Mouse (Mus musculus) forebrain, embryonic 12.5 days (tissue): Measurements from ENCODE around the gene Glt8d2. TPM values are rescaled to one million over a fixed set of nuclear protein-coding genes. Genes with fewer than 3 reads are reported as not detected.

Experiments
- ATAC-seq: fragments of 200-750 bp; cut with Nextera tagmentation; 2 replicates; pipeline ENCODE4 v1.8.0; 2017; ENCODE audit warnings: moderate TSS enrichment; ENCODE audit not compliant: low FRiP score
- H3K27ac ChIP-seq: fragments of 300-500 bp; sonication (generic); 2 replicates; pipeline ENCODE4 v1.5.1; 2016; ENCODE audit warnings: mild to moderate bottlenecking
- H3K27me3 ChIP-seq: fragments of 300-500 bp; sonication (generic); 2 replicates; pipeline ENCODE4 v1.6.1; 2016; ENCODE audit warnings: mild to moderate bottlenecking
- H3K36me3 ChIP-seq: fragments of 300-500 bp; sonication (generic); replicated peaks from 2 replicates; pipeline ENCODE4 v1.6.1; 2016; ENCODE audit warnings: mild to moderate bottlenecking
- H3K4me1 ChIP-seq: fragments of 300-500 bp; sonication (generic); 2 replicates; pipeline ENCODE4 v1.6.1; 2016
- H3K4me2 ChIP-seq: fragments of 300-500 bp; sonication (generic); 2 replicates; pipeline ENCODE4 v1.6.1; 2016; ENCODE audit warnings: mild to moderate bottlenecking, moderate library complexity
- H3K4me3 ChIP-seq: fragments of 300-500 bp; sonication (generic); replicated peaks from 2 replicates; pipeline ENCODE4 v1.5.1; 2016; ENCODE audit warnings: mild to moderate bottlenecking
- H3K9ac ChIP-seq: fragments of 300-500 bp; sonication (generic); 2 replicates; pipeline ENCODE4 v1.6.1; 2016; ENCODE audit warnings: mild to moderate bottlenecking
- H3K9me3 ChIP-seq: fragments of 300-500 bp; sonication (generic); 2 replicates; pipeline ENCODE4 v1.6.1; 2016
- WGBS: fragments of 180-500 bp; shearing (Covaris S2); methylation state at CpG from one replicate; pipeline ENCODE4 v1.1.7; 2016; 5-methylcytosine and 5-hydroxymethylcytosine counted together
- polyA plus RNA-seq: library from polyadenylated mRNA; unstranded; fragments of >200 nt; fragmentation: Nextera tagmentation; extraction: Ambion mirVana; gene quantifications from 2 replicates; pipeline ENCODE4 v1.2.1, GENCODE M21; 2016

Gene Glt8d2
- polyA plus RNA-seq, 1 experiment from 2014 or later: 2.9 TPM

GRCm38 (mm10) chr10:82666436-82667234, 23.8 kb downstream of the Glt8d2 start:
- WGBS: 21% methylated on average over 22 of the region's 22 CpGs
- H3K4me2 ChIP-seq: peak overlapping the region; percentile 34; the same call in 1 of the 2 replicates
- 0 out of 2 replicates have a peak overlapping the region, but pooled peaks have one; percentile 12 for H3K9ac ChIP-seq
- peaks cover 6% of the 10 kb centered on the region; the same call in 1 of the 2 replicates for H3K4me1 ChIP-seq
- H3K36me3 ChIP-seq: no peaks in the 10 kb centered on the region
- H3K27ac ChIP-seq: no peak overlapping the region
- H3K27me3 ChIP-seq: no peaks in the 10 kb centered on the region
- no peaks in the 10 kb centered on the region for H3K9me3 ChIP-seq
- peak overlapping the region; percentile 7; the same call in 1 of the 2 replicates for H3K4me3 ChIP-seq
- ATAC-seq: peak; percentile 89

DNA sequence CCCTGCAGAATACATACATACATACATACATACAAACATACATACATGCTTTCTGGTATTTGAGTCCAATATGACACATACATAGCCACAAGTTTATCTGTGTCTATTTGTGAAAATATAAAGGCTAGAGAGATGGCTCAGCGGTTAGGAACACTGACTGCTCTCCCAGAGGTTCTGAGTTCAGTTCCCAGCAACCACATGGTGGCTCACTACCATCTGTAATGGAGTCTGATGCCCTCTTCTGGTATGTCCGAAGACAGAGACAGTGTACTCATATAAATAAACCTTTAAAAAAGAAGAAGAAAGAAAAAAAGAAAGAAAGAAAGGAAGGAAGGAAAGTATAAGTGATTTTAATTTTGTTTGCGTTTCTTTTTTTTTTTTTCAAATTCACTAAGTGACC, 24.5 kb downstream of the Glt8d2 start:
- 56% methylated on average over 3 of the region's 3 CpGs for WGBS
- ATAC-seq: no peak

DNA sequence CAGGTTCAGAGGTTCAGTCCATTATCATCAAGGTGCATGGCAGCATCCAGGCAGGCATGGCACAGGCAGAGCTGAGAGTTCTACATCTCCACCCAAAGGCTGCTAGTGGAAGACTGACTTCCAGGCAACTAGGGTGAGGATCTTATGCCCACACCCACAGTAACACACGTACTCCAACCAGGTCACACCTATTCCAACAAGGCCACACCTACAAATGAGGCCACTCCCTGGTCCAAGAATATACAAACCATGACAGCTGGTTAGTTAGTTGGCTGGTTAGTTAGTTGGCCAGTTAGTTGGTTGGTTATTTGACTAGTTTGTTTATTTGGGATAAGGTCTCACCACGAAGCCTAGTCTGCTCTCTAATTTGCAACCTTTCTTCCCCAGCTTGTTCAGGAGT, 27.2 kb downstream of the Glt8d2 start:
- no peaks in the 10 kb centered on the region for H3K9me3 ChIP-seq
- H3K4me1 ChIP-seq: peaks cover 6% of the 10 kb centered on the region; the same call in 1 of the 2 replicates

More for the DNA sequence above, 24.5 kb downstream of the Glt8d2 start:
- Histone ChIP-seq H3K27ac (no peak overlapping the region), H3K4me2 (no peak overlapping the region), H3K9me3 (no peaks in the 10 kb centered on the region), H3K27me3 (no peaks in the 10 kb centered on the region), H3K36me3 (no peaks in the 10 kb centered on the region), H3K4me1 (peaks cover 6% of the 10 kb centered on the region; the same call in 1 of the 2 replicates), H3K4me3 (no peak overlapping the region), H3K9ac (no peak overlapping the region)

GRCm38 (mm10) chr10:82662267-82662990, 28.0 kb downstream of the Glt8d2 start:
- Histone ChIP-seq H3K9me3 (no peaks in the 10 kb centered on the region), H3K36me3 (no peaks in the 10 kb centered on the region), H3K27me3 (no peaks in the 10 kb centered on the region), H3K9ac (no peak overlapping the region), H3K27ac (no peak overlapping the region), H3K4me1 (peaks cover 6% of the 10 kb centered on the region; the same call in 1 of the 2 replicates), H3K4me3 (no peak overlapping the region), H3K4me2 (no peak overlapping the region)
- no peak for ATAC-seq
- WGBS: 87% methylated on average over 14 of the region's 14 CpGs

More for the DNA sequence above, 27.2 kb downstream of the Glt8d2 start:
- H3K4me2 ChIP-seq: no peak overlapping the region
- no peaks in the 10 kb centered on the region for H3K27me3 ChIP-seq
- no peak overlapping the region for H3K9ac ChIP-seq
- no peak overlapping the region for H3K27ac ChIP-seq
- ATAC-seq: no peak
- H3K4me3 ChIP-seq: no peak overlapping the region
- no peaks in the 10 kb centered on the region for H3K36me3 ChIP-seq
- WGBS: 88% methylated on average over 2 of the region's 2 CpGs

DNA sequence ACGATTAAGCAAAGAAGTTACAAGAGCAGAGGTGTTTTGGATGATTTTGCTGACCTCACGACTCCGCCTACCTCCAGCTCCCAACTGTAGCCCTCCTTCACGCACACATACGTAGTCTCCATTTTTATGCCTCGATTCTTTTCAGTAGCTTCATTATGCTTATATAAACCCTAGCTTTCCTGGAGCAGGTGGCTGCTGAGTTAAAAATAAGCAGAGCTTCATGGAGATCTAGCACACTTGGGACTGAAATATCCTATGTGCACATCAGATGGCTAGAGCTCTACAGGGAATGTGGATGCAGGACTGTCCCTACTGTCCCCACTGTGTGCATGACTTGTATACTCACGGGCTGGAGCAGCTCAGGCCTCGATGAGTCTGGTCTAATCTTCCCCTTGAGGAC, 28.6 kb downstream of the Glt8d2 start:
- no peak overlapping the region for H3K27ac ChIP-seq
- H3K4me2 ChIP-seq: no peak overlapping the region
- no peaks in the 10 kb centered on the region for H3K36me3 ChIP-seq
- ATAC-seq: no peak
- H3K9ac ChIP-seq: no peak overlapping the region
- H3K9me3 ChIP-seq: no peaks in the 10 kb centered on the region
- no peak overlapping the region for H3K4me3 ChIP-seq
- 89% methylated on average over 8 of the region's 8 CpGs for WGBS
- peaks cover 6% of the 10 kb centered on the region; the same call in 1 of the 2 replicates for H3K4me1 ChIP-seq
- no peaks in the 10 kb centered on the region for H3K27me3 ChIP-seq

DNA sequence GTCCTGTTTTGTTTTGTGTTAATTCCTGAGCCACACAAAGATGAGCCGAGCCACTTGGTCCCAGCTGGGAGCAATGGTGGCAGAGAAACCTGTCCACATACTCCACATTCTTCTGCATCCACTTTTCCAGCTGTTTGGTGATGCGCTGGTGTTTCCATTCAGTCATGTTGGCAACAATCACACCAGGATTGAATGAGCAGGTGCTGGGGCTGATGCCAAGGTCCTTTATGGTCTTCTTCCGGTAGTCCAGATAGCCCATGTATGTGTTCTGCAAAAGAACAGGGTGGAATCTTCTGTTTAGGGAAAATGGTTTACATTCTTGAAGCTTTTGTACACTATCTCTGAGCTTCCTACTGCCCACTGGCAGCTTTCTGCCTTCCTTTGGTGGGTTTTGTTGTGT, 35.9 kb downstream of the Glt8d2 start:
- Histone ChIP-seq H3K9ac (no peak overlapping the region), H3K9me3 (no peaks in the 10 kb centered on the region), H3K27ac (no peak overlapping the region), H3K36me3 (peaks cover 22% of the 10 kb centered on the region), H3K4me2 (no peak overlapping the region), H3K4me3 (no peak overlapping the region), H3K27me3 (no peaks in the 10 kb centered on the region), H3K4me1 (no peaks in the 10 kb centered on the region)
- ATAC-seq: no peak
- WGBS: 79% methylated on average over 3 of the region's 3 CpGs

DNA sequence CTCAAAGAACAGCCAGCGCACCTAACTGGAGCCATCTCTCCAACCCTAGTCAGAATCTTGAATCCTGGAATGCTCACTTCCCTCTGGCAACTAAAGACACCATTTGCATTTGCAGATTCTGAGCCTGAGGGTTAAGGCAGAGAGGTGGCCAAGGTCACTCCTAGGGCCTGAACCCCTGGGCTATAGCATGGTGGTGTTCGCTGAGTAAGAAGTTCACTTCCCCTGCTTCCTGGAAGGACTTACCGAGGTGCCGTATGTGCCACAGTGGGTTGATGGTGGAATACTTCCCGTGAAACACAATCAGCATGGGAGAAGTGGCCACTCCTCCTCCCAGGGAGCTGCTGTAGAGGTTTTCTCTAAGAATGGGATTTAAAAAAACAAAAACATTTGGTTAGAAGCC, 37.8 kb downstream of the Glt8d2 start:
- Histone ChIP-seq H3K36me3 (peaks cover 29% of the 10 kb centered on the region), H3K4me2 (no peak overlapping the region), H3K4me3 (no peak overlapping the region), H3K27ac (no peak overlapping the region), H3K9ac (no peak overlapping the region), H3K27me3 (no peaks in the 10 kb centered on the region), H3K4me1 (no peaks in the 10 kb centered on the region), H3K9me3 (no peaks in the 10 kb centered on the region)
- ATAC-seq: no peak
- whole genome bisulfite sequencing: 78% methylated on average over 5 of the region's 5 CpGs

- no peak overlapping the region for H3K4me2 ChIP-seq
- H3K4me1 ChIP-seq: no peaks in the 10 kb centered on the region
- H3K9ac ChIP-seq: no peak overlapping the region
- H3K27me3 ChIP-seq: no peaks in the 10 kb centered on the region
- no peak overlapping the region for H3K4me3 ChIP-seq
- no peak overlapping the region for H3K27ac ChIP-seq
- H3K36me3 ChIP-seq: peaks cover 42% of the 10 kb centered on the region
- WGBS: 93% methylated on average over 5 of the region's 5 CpGs
- no peak for ATAC-seq
- no peaks in the 10 kb centered on the region for H3K9me3 ChIP-seq
Observed at GRCm38 (mm10) chr10:82651221-82651620, 39.2 kb downstream of the Glt8d2 start.

DNA sequence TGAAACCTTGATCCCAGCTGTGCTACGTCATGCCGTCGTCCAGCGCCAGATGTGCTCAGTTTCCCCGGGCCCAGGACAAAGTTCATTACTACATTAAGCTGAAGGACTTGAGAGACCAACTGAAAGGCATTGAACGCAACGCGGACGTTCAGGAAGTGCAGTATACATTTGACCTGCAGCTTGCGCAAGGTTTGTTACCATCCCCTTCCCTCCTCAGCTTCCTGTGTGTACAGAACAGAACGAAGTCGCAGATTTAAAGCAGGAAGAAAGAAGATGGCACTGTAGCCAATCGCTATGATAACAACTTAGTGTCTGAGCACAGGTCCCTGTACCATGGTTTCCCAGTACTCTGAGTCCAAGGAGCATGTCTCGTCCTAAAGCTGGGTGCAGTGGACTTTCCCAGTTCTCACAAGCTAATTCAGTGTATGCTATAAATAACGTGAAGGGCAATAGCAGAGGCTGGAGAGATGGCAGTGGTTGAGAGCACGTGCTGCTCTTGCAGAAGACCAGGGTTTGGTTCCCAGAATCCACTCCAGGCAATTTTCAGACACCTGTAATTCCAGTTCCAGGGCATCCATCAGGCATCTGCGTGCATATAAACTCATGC, 43.1 kb downstream of the Glt8d2 start:
- Histone ChIP-seq H3K4me1 (no peaks in the 10 kb centered on the region), H3K9me3 (no peaks in the 10 kb centered on the region), H3K9ac (no peak overlapping the region), H3K4me3 (no peak overlapping the region), H3K27ac (no peak overlapping the region), H3K4me2 (no peak overlapping the region), H3K27me3 (no peaks in the 10 kb centered on the region), H3K36me3 (peaks cover 80% of the 10 kb centered on the region)
- no peak for ATAC-seq
- WGBS: 95% methylated on average over 17 of the region's 17 CpGs

GRCm38 (mm10) chr10:82646083-82646482, 44.4 kb downstream of the Glt8d2 start:
- Histone ChIP-seq H3K4me1 (no peaks in the 10 kb centered on the region), H3K27ac (no peak overlapping the region), H3K36me3 (peaks cover 78% of the 10 kb centered on the region), H3K27me3 (no peaks in the 10 kb centered on the region), H3K4me2 (no peak overlapping the region), H3K4me3 (no peak overlapping the region), H3K9me3 (no peaks in the 10 kb centered on the region), H3K9ac (no peak overlapping the region)
- WGBS: 92% methylated on average over 8 of the region's 8 CpGs
- ATAC-seq: no peak

DNA sequence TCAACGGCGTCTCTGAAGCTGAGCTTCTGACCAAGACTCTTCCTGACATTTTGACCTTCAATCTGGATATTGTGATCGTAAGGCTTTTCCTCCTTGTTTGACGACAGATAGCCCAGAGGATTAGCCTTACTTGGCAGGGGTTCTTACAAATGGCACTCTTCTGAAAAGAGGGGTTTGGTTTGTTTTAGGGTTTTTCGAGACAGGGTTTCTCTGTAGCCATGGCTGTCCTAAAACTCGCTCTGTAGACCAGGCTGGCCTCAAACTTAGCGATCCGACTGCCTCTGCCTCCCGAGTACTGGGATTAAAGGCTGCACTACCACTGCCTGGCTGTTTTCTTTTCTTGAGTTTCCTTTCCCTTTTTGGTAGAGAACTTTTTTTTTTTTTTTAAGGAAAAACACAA, 49.0 kb downstream of the Glt8d2 start:
- WGBS: 83% methylated on average over 9 of the region's 9 CpGs
- no peak overlapping the region for H3K4me3 ChIP-seq
- no peak overlapping the region for H3K4me2 ChIP-seq
- H3K27me3 ChIP-seq: no peaks in the 10 kb centered on the region
- ATAC-seq: no peak
- no peak overlapping the region for H3K27ac ChIP-seq
- no peaks in the 10 kb centered on the region for H3K4me1 ChIP-seq
- H3K36me3 ChIP-seq: peaks cover 94% of the 10 kb centered on the region
- no peak overlapping the region for H3K9ac ChIP-seq
- H3K9me3 ChIP-seq: no peaks in the 10 kb centered on the region

GRCm38 (mm10) chr10:82639032-82639698, 51.3 kb downstream of the Glt8d2 start:
- 94% methylated on average over 8 of the region's 8 CpGs for WGBS
- H3K4me3 ChIP-seq: no peak overlapping the region
- H3K36me3 ChIP-seq: peaks cover 81% of the 10 kb centered on the region
- ATAC-seq: no peak
- no peak overlapping the region for H3K27ac ChIP-seq
- H3K9ac ChIP-seq: no peak overlapping the region
- no peak overlapping the region for H3K4me2 ChIP-seq
- H3K4me1 ChIP-seq: no peaks in the 10 kb centered on the region
- H3K9me3 ChIP-seq: no peaks in the 10 kb centered on the region
- no peaks in the 10 kb centered on the region for H3K27me3 ChIP-seq
